Mouse (Mus musculus) heart, postnatal 4 days (tissue): ENCODE data around the gene Plac8. TPM values are rescaled to one million over a fixed set of nuclear protein-coding genes. Genes with fewer than 3 reads are reported as not detected.
A peak's percentile ranks its signal among the peaks of the same experiment; 100 is the strongest.

Source experiments
- DNase-seq: peaks from one replicate; pipeline ENCODE4 v3.0.0; 2021
- total RNA-seq, 2 experiments: library from RNA; stranded (reverse); gene quantifications; 2 replicates each; pipeline ENCODE4 v1.2.3; 2021

Gene Plac8
- total RNA-seq, 2 experiments from 2014 or later = 2.8 to 3.0 TPM

DNA sequence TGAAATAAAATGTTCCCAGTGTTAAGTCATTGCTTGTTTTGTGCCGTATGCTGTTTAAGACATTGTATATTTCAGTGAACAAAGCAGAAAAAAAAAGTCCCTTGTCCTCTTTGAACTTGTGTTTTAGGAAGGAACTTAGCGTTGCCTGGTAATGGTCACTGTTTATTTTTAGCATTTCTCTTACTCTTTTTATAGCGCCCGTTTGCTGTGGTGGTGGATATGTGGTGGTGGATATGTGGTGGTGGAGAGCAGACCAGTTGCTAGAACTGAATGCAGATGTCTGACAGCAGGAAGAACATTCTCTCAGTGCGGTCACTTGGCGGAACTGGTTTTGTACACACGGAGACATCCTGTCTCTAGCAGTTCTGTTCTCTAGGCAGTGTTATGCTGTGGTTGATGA lies 45.9 kb downstream of the Plac8 start:
- DNase-seq = peak; percentile 39

DNA sequence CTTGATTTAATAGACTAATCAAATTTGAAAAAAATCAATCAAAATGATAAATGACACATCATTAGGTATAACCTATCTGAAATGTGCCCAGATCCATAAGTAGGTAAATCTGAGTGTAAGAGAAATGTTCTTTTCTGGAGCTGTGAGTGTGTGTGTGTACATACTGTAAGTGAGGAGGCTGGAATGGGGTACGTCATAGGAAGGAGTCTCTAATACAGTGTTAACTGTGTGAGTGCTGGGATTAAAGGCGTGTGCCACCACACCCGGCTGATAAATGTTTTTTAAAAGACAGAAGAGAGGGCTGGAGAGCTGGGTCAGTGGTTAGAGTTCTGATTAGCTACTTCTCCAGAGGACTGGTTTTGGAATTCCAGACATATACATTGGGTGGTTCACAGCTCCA lies 46.4 kb downstream of the Plac8 start:
- DNase-seq = no peak

DNA sequence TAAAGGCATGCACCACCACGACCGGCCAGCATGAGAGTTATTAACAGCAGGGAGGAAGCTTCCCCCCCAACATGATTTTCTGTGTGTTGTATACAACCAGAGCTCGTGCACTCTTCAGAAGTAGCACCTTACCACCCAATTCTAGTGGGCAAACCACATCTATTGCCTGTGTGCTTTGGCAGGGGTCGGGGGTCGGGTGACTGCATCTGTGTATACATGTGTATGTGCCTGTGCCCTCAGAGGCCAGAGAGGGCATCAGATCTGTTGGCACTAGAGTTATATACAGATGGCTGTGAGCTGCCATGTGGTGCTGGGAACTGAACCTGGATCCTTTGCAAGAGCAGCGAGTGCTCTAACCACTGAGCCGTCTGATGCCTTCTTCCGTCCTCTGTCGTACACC lies 47.1 kb downstream of the Plac8 start:
- no peak for DNase-seq

DNA sequence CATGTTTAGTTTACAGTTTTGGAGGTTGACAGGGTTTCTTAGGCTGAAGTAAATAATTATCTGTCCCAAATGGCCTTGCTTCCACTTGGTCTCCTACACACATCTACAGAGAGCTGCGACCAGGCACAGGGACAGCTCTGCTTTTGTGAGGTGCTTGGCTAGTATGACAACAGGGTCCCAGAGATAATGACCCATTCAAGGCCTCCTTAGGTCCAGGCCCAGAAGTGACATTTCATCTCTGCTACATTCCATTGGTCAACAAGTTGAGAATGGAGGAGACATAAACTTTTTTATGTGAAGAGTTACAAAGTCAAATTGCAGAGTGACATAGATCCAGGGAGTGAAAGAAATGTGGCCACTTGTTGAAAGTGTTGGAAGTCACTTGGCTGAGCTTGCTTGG lies 48.7 kb downstream of the Plac8 start:
- no peak for DNase-seq

DNA sequence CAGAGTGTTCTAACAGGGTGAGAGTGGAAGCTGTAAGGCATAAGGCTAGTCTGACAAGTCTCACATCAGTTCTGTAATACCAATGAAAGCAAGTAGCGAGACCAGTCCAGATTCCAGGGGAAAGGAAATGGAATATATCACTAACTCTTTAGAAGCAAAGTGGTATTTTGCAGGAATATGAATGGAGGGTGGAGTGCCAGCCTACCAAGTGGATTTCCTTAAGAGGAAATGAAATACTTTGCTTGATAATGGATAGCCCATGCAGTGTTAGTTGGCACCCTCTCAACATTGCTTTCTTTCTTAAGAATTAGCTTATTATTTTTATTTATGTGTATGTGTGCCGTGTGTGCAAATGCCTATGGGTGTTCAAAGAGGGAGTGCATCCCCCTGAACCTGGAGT lies 51.8 kb downstream of the Plac8 start:
- DNase-seq = no peak

DNA sequence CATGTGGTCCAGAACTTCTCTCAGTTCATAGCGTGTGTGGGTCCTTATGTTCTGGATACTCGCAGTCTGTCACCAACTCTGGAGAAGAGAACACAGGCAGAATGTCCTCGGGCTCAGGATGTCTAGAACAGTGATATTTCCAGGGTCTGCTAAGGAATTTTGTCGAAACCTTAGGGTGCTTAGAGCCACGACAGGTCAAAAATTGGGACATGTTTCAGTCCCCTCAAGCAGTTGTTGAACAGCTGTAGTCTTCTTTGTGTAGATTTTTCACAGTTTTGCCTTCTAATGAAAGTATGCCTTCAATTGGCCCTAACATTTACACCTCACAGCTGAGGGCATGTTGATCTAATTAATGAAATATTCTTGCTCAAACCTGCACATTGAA lies 53.0 kb downstream of the Plac8 start:
- DNase-seq = no peak

DNA sequence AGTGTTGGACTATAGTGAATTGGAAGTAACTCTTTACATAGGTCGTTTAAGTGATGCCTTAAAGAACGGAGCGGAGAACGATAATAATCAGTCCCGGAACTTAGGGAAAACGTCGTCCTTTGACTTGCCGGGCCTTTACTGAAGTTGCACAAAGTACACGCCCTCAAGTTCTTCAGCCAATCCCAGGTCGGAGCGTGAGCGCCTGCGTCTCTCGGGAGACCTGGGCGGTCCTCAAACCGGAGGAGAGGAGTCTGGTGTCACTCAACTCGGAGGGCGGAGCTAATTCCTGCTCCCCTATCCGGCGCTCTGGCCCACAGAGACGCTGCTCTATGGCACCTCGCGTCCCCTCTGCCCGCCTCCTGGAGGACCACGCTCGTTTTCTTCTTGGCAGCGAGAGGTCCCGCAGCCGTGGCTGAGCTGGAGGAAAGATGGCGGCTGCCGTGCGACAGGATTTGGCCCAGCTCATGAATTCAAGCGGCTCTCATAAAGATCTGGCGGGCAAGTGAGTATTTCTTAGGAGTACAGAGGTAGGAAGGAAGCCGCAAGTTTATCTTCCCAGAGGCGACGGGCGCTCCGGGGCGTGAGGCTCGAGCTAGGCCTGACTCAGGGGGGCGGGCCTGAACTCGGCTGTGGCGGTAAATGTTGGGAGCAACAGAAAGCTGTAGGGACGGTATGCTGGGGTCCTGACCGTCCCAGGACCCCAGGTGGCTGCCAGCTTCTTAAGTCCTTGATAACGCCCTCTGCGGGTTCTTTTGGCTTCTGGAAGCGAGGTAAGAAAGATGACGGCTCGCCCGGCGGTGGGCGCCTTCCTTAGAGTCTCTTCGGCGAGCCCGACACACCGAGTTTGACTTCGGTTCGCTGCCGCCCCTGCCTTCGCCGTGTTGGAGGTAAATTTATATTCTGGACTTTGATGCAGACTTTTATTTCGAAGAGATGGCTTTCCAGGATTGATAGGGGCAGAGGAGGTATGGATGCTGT lies 53.7 kb downstream of the Plac8 start, which contains the start of gene Cops4:
Gene Cops4 (plus strand): TSS at position 261 of the 978 bp plus-strand sequence.
- peak; percentile 97 for DNase-seq

DNA sequence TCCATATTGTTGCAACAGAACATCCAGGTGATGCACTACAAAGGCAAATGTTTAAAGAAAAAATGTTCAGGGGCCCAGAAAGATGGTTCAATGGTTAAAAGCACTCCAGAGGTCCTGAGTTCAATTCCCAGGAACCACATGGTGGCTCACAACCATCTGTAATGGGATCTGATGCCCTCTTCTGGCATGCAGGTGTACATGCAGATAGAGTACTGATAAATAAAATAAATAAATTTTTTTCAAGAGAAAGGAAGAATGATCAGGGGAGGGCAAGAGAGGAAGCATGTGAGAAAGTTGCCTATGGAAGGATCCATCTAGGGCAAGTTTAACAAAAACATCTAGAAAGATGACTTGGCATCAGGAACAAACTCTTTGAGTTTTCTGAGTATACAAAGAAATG lies 59.5 kb downstream of the Plac8 start:
- no peak for DNase-seq

DNA sequence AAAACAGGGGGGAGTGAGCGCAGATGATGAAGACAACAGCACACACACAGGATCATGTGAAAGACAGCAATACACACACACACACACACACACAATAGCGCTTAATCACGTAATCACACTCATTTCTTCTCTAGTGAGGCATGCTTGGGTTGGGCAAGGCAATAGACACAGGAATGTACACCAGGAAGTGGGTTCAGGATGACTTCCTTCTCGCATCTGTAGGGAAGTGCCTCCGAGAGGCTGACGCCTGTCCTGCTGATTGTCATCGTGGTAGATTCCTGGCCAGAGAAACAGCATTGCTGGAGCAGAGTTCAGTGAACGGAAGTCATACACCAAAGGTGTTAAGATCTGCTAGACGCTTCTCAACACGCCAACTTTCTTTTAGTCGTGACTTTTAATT lies 62.8 kb downstream of the Plac8 start:
- DNase-seq = no peak

Other genes starting within 250 kb of the Plac8 start
- gene Sec31a, start 156.0 kb downstream of the Plac8 start, total RNA-seq = 100 to 1,000 TPM; 156 to 166 TPM
- gene Lin54, start 71.6 kb downstream of the Plac8 start, total RNA-seq = 10 to 100 TPM; 20.7 to 20.9 TPM
- 10 to 100 TPM; 91.8 to 92.3 TPM for gene Cops4, start 53.9 kb downstream of the Plac8 start, total RNA-seq
- gene Coq2, start 102.9 kb upstream of the Plac8 start, total RNA-seq = 10 to 100 TPM; 62.4 to 63.6 TPM
- gene Hpse, start 147.5 kb upstream of the Plac8 start, total RNA-seq = under 1 TPM; 0.69 to 0.70 TPM
- 1 to 10 TPM; 6.8 to 8.1 TPM for gene Helq, start 226.4 kb upstream of the Plac8 start, total RNA-seq
- 10 to 100 TPM; 83.1 to 91.2 TPM for gene Mrps18c, start 226.4 kb upstream of the Plac8 start, total RNA-seq
- 10 to 100 TPM; 17.5 to 22.1 TPM for gene Abraxas1, start 248.7 kb upstream of the Plac8 start, total RNA-seq